Mouse (Mus musculus): ENCODE measurements around the gene Fgfr2. TPM values are rescaled to one million over a fixed set of nuclear protein-coding genes. Genes with fewer than 3 reads are reported as not detected.

Gene Fgfr2
- polyA plus RNA-seq, 1 experiment from 2014 or later = 110 TPM

GRCm38 (mm10) chr7:133133552-133133951 lies 10.4 kb upstream of the Fgfr2 start:
- Histone ChIP-seq H3K4me2 (replicated peaks; ENCODE audit: low read depth, low read length) (no peak overlapping the region), H3K27me3 (replicated peaks; ENCODE audit: insufficient read depth, low read length) (no peaks in the 10 kb centered on the region), H3K4me1 (ENCODE audit: insufficient read depth, low read depth, low read length) (no peaks in the 10 kb centered on the region), H3K9ac (replicated peaks; ENCODE audit: low read depth) (no peak overlapping the region), H3K4me3 (ENCODE audit: low read depth, low read length) (no peak overlapping the region), H3K36me3 (ENCODE audit: insufficient read depth, low read length) (no peaks in the 10 kb centered on the region), H3K27ac (ENCODE audit: low read length) (no peak overlapping the region), H3K9me3 (ENCODE audit: low read length) (no peaks in the 10 kb centered on the region)
- no peak for ATAC-seq
- peak; percentile 28 for DNase-seq (ENCODE audit: low spot score)
- WGBS = 71% methylated on average over 5 of the region's 5 CpGs
- TF ChIP-seq CTCF (IDR thresholded peaks at IDR 0.05) (peak; percentile 64), EP300 (IDR thresholded peaks at IDR 0.05) (no peak)

- no peak for DNase-seq (ENCODE audit: low spot score)
- H3K36me3 ChIP-seq (ENCODE audit: insufficient read depth, low read length) = no peaks in the 10 kb centered on the region
- no peaks in the 10 kb centered on the region for H3K9me3 ChIP-seq (ENCODE audit: low read length)
- WGBS = 95% methylated on average over 5 of the region's 5 CpGs
- no peaks in the 10 kb centered on the region for H3K4me1 ChIP-seq (ENCODE audit: insufficient read depth, low read depth, low read length)
- no peak overlapping the region for H3K27ac ChIP-seq (ENCODE audit: low read length)
- no peak for ATAC-seq
- no peak overlapping the region for H3K9ac ChIP-seq (replicated peaks; ENCODE audit: low read depth)
- H3K4me2 ChIP-seq (replicated peaks; ENCODE audit: low read depth, low read length) = no peak overlapping the region
- H3K4me3 ChIP-seq (ENCODE audit: low read depth, low read length) = no peak overlapping the region
- TF ChIP-seq CTCF (IDR thresholded peaks at IDR 0.05) (no peak), EP300 (IDR thresholded peaks at IDR 0.05) (no peak)
- no peaks in the 10 kb centered on the region for H3K27me3 ChIP-seq (replicated peaks; ENCODE audit: insufficient read depth, low read length)
Observed at GRCm38 (mm10) chr7:133132702-133133101, 9.6 kb upstream of the Fgfr2 start.

GRCm38 (mm10) chr7:133124701-133125485 lies 1.7 kb upstream of the Fgfr2 start:
- WGBS = 15% methylated on average over 33 of the region's 34 CpGs

GRCm38 (mm10) chr7:133123999-133124700 lies 1.0 kb upstream of the Fgfr2 start, which contains the start of gene Ctbp2:
TSS of gene Ctbp2 (minus strand) at chr7:133124354.
- Histone ChIP-seq H3K4me2 (replicated peaks; ENCODE audit: low read depth, low read length) (peak within 1 kb of the TSS; percentile 91), H3K9me3 (ENCODE audit: low read length) (no peaks in the 10 kb centered on the region), H3K9ac (replicated peaks; ENCODE audit: low read depth) (peak within 1 kb of the TSS; percentile 90), H3K27me3 (replicated peaks; ENCODE audit: insufficient read depth, low read length) (no peaks in the 10 kb centered on the region), H3K4me3 (ENCODE audit: low read depth, low read length) (peak within 1 kb of the TSS; percentile 92), H3K27ac (ENCODE audit: low read length) (peak within 1 kb of the TSS; percentile 98), H3K4me1 (ENCODE audit: insufficient read depth, low read depth, low read length) (peaks cover 14% of the 10 kb centered on the region; the same call in 1 of the 2 replicates), H3K36me3 (ENCODE audit: insufficient read depth, low read length) (no peaks in the 10 kb centered on the region)
- ATAC-seq (peak; percentile 91), DNase-seq (ENCODE audit: low spot score) (peak; percentile 96)
- peak; percentile 17; the same call in 1 of the 2 replicates for TF ChIP-seq EP300 (IDR thresholded peaks at IDR 0.05)
- TF ChIP-seq CTCF (IDR thresholded peaks at IDR 0.05) = peak; percentile 81
- WGBS = under 1% methylated on average over 50 of the region's 59 CpGs

More at GRCm38 (mm10) chr7:133124701-133125485, 1.7 kb upstream of the Fgfr2 start:
- TF ChIP-seq EP300 (IDR thresholded peaks at IDR 0.05) = no peak
- TF ChIP-seq CTCF (IDR thresholded peaks at IDR 0.05) = no peak
- no peaks in the 10 kb centered on the region for H3K27me3 ChIP-seq (replicated peaks; ENCODE audit: insufficient read depth, low read length)
- H3K4me2 ChIP-seq (replicated peaks; ENCODE audit: low read depth, low read length) = peak overlapping the region; percentile 91
- DNase-seq (ENCODE audit: low spot score) (peak; percentile 26), ATAC-seq (no peak)
- H3K27ac ChIP-seq (ENCODE audit: low read length) = peak overlapping the region; percentile 98
- peak overlapping the region; percentile 92 for H3K4me3 ChIP-seq (ENCODE audit: low read depth, low read length)
- H3K9me3 ChIP-seq (ENCODE audit: low read length) = no peaks in the 10 kb centered on the region
- H3K4me1 ChIP-seq (ENCODE audit: insufficient read depth, low read depth, low read length) = peaks cover 14% of the 10 kb centered on the region; the same call in 1 of the 2 replicates
- no peaks in the 10 kb centered on the region for H3K36me3 ChIP-seq (ENCODE audit: insufficient read depth, low read length)
- peak overlapping the region; percentile 54 for H3K9ac ChIP-seq (replicated peaks; ENCODE audit: low read depth)

GRCm38 (mm10) chr7:133122379-133123243 lies 539 bp downstream of the Fgfr2 start:
- ATAC-seq = peak; percentile 12
- Histone ChIP-seq H3K27ac (ENCODE audit: low read length) (peak overlapping the region; percentile 98), H3K9me3 (ENCODE audit: low read length) (no peaks in the 10 kb centered on the region), H3K36me3 (ENCODE audit: insufficient read depth, low read length) (no peaks in the 10 kb centered on the region), H3K4me1 (ENCODE audit: insufficient read depth, low read depth, low read length) (peaks cover 14% of the 10 kb centered on the region), H3K27me3 (replicated peaks; ENCODE audit: insufficient read depth, low read length) (no peaks in the 10 kb centered on the region), H3K4me2 (replicated peaks; ENCODE audit: low read depth, low read length) (peak overlapping the region; percentile 91), H3K4me3 (ENCODE audit: low read depth, low read length) (peak overlapping the region; percentile 92), H3K9ac (replicated peaks; ENCODE audit: low read depth) (peak overlapping the region; percentile 90)
- DNase-seq (ENCODE audit: low spot score) = peak; percentile 72
- WGBS = 4% methylated on average over 53 of the region's 102 CpGs
- TF ChIP-seq EP300 (IDR thresholded peaks at IDR 0.05) (no peak), CTCF (IDR thresholded peaks at IDR 0.05) (no peak)
